Mouse (Mus musculus) intestine, embryonic 14.5 days (tissue): ENCODE data around the gene Stoml1. TPM values are rescaled to one million over a fixed set of nuclear protein-coding genes. Genes with fewer than 3 reads are reported as not detected.
A peak's percentile ranks its signal among the peaks of the same experiment; 100 is the strongest.

Experiments used
- ATAC-seq: fragments of 200-750 bp; cut with Nextera tagmentation; replicated peaks from 2 replicates; pipeline ENCODE4 v1.8.0; 2017; ENCODE audit warnings: low read depth, moderate number of reproducible peaks, moderate TSS enrichment, moderate library complexity; ENCODE audit not compliant: low FRiP score, low TSS enrichment
- DNase-seq: peaks from one replicate; pipeline ENCODE4 v3.0.0-alpha.2; 2018; ENCODE audit warnings: low spot score
- H3K27ac ChIP-seq: fragments of 300-500 bp; sonication (generic); 2 replicates; pipeline ENCODE4 v1.5.1; 2014; ENCODE audit warnings: low read depth, mild to moderate bottlenecking, control low read depth
- H3K27me3 ChIP-seq: fragments of 300-500 bp; sonication (generic); replicated peaks from 2 replicates; pipeline ENCODE4 v1.6.1; 2014; ENCODE audit warnings: low read length, control low read depth; ENCODE audit not compliant: control insufficient read depth, insufficient read depth
- H3K36me3 ChIP-seq: fragments of 300-500 bp; sonication (generic); 2 replicates; pipeline ENCODE4 v1.6.1; 2014; ENCODE audit warnings: low read length, control low read depth; ENCODE audit not compliant: control insufficient read depth, insufficient read depth
- H3K4me1 ChIP-seq: fragments of 300-500 bp; sonication (generic); replicated peaks from 2 replicates; pipeline ENCODE4 v1.6.1; 2014; ENCODE audit warnings: low read length, control low read depth, mixed read lengths; ENCODE audit not compliant: control insufficient read depth, insufficient read depth
- H3K4me2 ChIP-seq: fragments of 300-500 bp; sonication (generic); 2 replicates; pipeline ENCODE4 v1.6.1; 2014; ENCODE audit warnings: low read length
- H3K4me3 ChIP-seq: fragments of 300-500 bp; sonication (generic); 2 replicates; pipeline ENCODE4 v1.5.1; 2014; ENCODE audit warnings: low read depth, low read length, control low read depth, mixed read lengths
- H3K9ac ChIP-seq: fragments of 300-500 bp; sonication (generic); 2 replicates; pipeline ENCODE4 v1.6.1; 2014; ENCODE audit warnings: mild to moderate bottlenecking, low read length
- H3K9me3 ChIP-seq: fragments of 300-500 bp; sonication (generic); 2 replicates; pipeline ENCODE4 v1.6.1; 2016; ENCODE audit warnings: low read length, control low read depth; ENCODE audit not compliant: control insufficient read depth
- WGBS: fragments of 180-500 bp; shearing (Covaris S2); extraction: QIAGEN DNeasy Blood & Tissue Kit; methylation state at CpG from one replicate; pipeline ENCODE4 v1.1.7; 2014; 5-methylcytosine and 5-hydroxymethylcytosine counted together
- polyA plus RNA-seq: library from polyadenylated mRNA; unstranded; fragments of >200 nt; fragmentation: Nextera tagmentation; extraction: Ambion mirVana; gene quantifications from 2 replicates; pipeline ENCODE4 v1.2.1, GENCODE M21; 2014

Stoml1 gene
- polyA plus RNA-seq, 1 experiment from 2014 or later = 21.3 TPM

- Histone ChIP-seq H3K9ac (no peak overlapping the region), H3K27ac (peak overlapping the region; percentile 24; the same call in 1 of the 2 replicates), H3K36me3 (no peaks in the 10 kb centered on the region), H3K27me3 (no peaks in the 10 kb centered on the region), H3K4me1 (peaks cover 7% of the 10 kb centered on the region), H3K9me3 (no peaks in the 10 kb centered on the region), H3K4me3 (no peak overlapping the region), H3K4me2 (no peak overlapping the region)
- DNase-seq (no peak), ATAC-seq (no peak)
- WGBS = 79% methylated on average over 7 of the region's 7 CpGs
Measured at GRCm38 (mm10) chr9:58274101-58274604, 21.2 kb downstream of the Stoml1 start.

GRCm38 (mm10) chr9:58274626-58275025, 21.7 kb downstream of the Stoml1 start:
- ATAC-seq = no peak
- peak overlapping the region; percentile 24; the same call in 1 of the 2 replicates for H3K27ac ChIP-seq
- H3K4me2 ChIP-seq = no peak overlapping the region

GRCm38 (mm10) chr9:58275115-58275774, 22.3 kb downstream of the Stoml1 start:
- Histone ChIP-seq H3K27me3 (no peaks in the 10 kb centered on the region), H3K27ac (peak overlapping the region; percentile 24; the same call in 1 of the 2 replicates), H3K36me3 (no peaks in the 10 kb centered on the region), H3K4me3 (no peak overlapping the region), H3K4me1 (peaks cover 7% of the 10 kb centered on the region), H3K9ac (no peak overlapping the region), H3K9me3 (no peaks in the 10 kb centered on the region), H3K4me2 (no peak overlapping the region)
- DNase-seq = no peak
- WGBS = 23% methylated on average over 8 of the region's 8 CpGs
- no peak for ATAC-seq

More at GRCm38 (mm10) chr9:58274626-58275025, 21.7 kb downstream of the Stoml1 start:
- no peak for DNase-seq
- H3K4me3 ChIP-seq = no peak overlapping the region
- no peaks in the 10 kb centered on the region for H3K36me3 ChIP-seq
- WGBS = 43% methylated on average over 3 of the region's 3 CpGs
- no peaks in the 10 kb centered on the region for H3K9me3 ChIP-seq
- H3K9ac ChIP-seq = no peak overlapping the region
- no peaks in the 10 kb centered on the region for H3K27me3 ChIP-seq
- peaks cover 7% of the 10 kb centered on the region for H3K4me1 ChIP-seq

- no peak for DNase-seq
- no peak for ATAC-seq
- Histone ChIP-seq H3K4me3 (no peak overlapping the region), H3K27ac (peak overlapping the region; percentile 24; the same call in 1 of the 2 replicates), H3K4me1 (peaks cover 7% of the 10 kb centered on the region), H3K4me2 (no peak overlapping the region), H3K9ac (no peak overlapping the region), H3K27me3 (no peaks in the 10 kb centered on the region), H3K36me3 (no peaks in the 10 kb centered on the region), H3K9me3 (no peaks in the 10 kb centered on the region)
- 74% methylated on average over 3 of the region's 3 CpGs for WGBS
Measured at GRCm38 (mm10) chr9:58275797-58276196, 22.8 kb downstream of the Stoml1 start.

- 60% methylated on average over 5 of the region's 5 CpGs for WGBS
- no peak overlapping the region for H3K27ac ChIP-seq
- no peaks in the 10 kb centered on the region for H3K27me3 ChIP-seq
Measured at GRCm38 (mm10) chr9:58276346-58276745, 23.4 kb downstream of the Stoml1 start.

GRCm38 (mm10) chr9:58278313-58278712, 25.3 kb downstream of the Stoml1 start:
- Histone ChIP-seq H3K27me3 (no peaks in the 10 kb centered on the region), H3K4me1 (peaks cover 7% of the 10 kb centered on the region), H3K27ac (no peak overlapping the region), H3K4me3 (no peak overlapping the region), H3K9ac (no peak overlapping the region), H3K9me3 (no peaks in the 10 kb centered on the region), H3K36me3 (no peaks in the 10 kb centered on the region), H3K4me2 (no peak overlapping the region)
- DNase-seq (no peak), ATAC-seq (no peak)
- WGBS = 93% methylated on average over 4 of the region's 4 CpGs

More at GRCm38 (mm10) chr9:58276346-58276745, 23.4 kb downstream of the Stoml1 start:
- ATAC-seq = no peak
- Histone ChIP-seq H3K4me3 (no peak overlapping the region), H3K4me2 (no peak overlapping the region), H3K9me3 (no peaks in the 10 kb centered on the region), H3K36me3 (no peaks in the 10 kb centered on the region), H3K9ac (no peak overlapping the region), H3K4me1 (peaks cover 7% of the 10 kb centered on the region)
- DNase-seq = no peak

GRCm38 (mm10) chr9:58278821-58279723, 26.1 kb downstream of the Stoml1 start:
- Histone ChIP-seq H3K4me2 (no peak overlapping the region), H3K36me3 (no peaks in the 10 kb centered on the region), H3K27ac (no peak overlapping the region), H3K4me1 (peaks cover 7% of the 10 kb centered on the region), H3K9me3 (no peaks in the 10 kb centered on the region), H3K27me3 (no peaks in the 10 kb centered on the region), H3K9ac (no peak overlapping the region), H3K4me3 (no peak overlapping the region)
- no peak for ATAC-seq
- no peak for DNase-seq
- WGBS = 64% methylated on average over 4 of the region's 4 CpGs

GRCm38 (mm10) chr9:58279780-58280179, 26.8 kb downstream of the Stoml1 start:
- Histone ChIP-seq H3K4me3 (no peak overlapping the region), H3K4me2 (no peak overlapping the region), H3K9me3 (no peaks in the 10 kb centered on the region), H3K36me3 (no peaks in the 10 kb centered on the region), H3K27ac (no peak overlapping the region), H3K4me1 (peaks cover 6% of the 10 kb centered on the region), H3K9ac (no peak overlapping the region), H3K27me3 (no peaks in the 10 kb centered on the region)
- ATAC-seq = 0 out of 2 replicates have a peak, but pooled peaks have one; percentile 28
- 47% methylated on average over 5 of the region's 5 CpGs for WGBS
- no peak for DNase-seq
